Mouse (Mus musculus) neural tube, embryonic 10.5 days (tissue): ENCODE data around the gene Etv1.
"Not testable (repeated sequence)": the region's sequence is repeated elsewhere in the genome, so short reads cannot be mapped to it uniquely, and the experiment has no call there.

Experiments
- DNase-seq: peaks from one replicate; pipeline ENCODE4 v3.0.0-alpha.2; 2017; ENCODE audit warnings: low spot score; ENCODE audit errors: extremely low spot score

Etv1 gene

GRCm38 (mm10) chr12:38816235-38816634 is 37.1 kb downstream of the Etv1 start:
- no peak for DNase-seq

- DNase-seq, result no peak
These were observed 39.1 kb downstream of the Etv1 start for GRCm38 (mm10) chr12:38818320-38818719.

- DNase-seq, result no peak
These were observed 41.5 kb downstream of the Etv1 start for GRCm38 (mm10) chr12:38820642-38821041.

- DNase-seq, result no peak
These were observed 45.2 kb downstream of the Etv1 start for GRCm38 (mm10) chr12:38824405-38824804.

GRCm38 (mm10) chr12:38832981-38833380 is 53.8 kb downstream of the Etv1 start:
- DNase-seq, result no peak

- DNase-seq, result no peak
These were observed 55.4 kb downstream of the Etv1 start for GRCm38 (mm10) chr12:38834581-38834980.

- not testable (repeated sequence) for DNase-seq
These were observed 55.8 kb downstream of the Etv1 start for GRCm38 (mm10) chr12:38834986-38835385.

GRCm38 (mm10) chr12:38843801-38844295 is 64.7 kb downstream of the Etv1 start:
- DNase-seq, result peak; percentile 46

- no peak for DNase-seq
These were observed 68.5 kb downstream of the Etv1 start for GRCm38 (mm10) chr12:38847500-38848261.

- no peak for DNase-seq
These were observed 70.8 kb downstream of the Etv1 start for GRCm38 (mm10) chr12:38849994-38850393.

- DNase-seq, result no peak
These were observed 75.1 kb downstream of the Etv1 start for GRCm38 (mm10) chr12:38854274-38854673.

- DNase-seq, result no peak
These were observed 75.6 kb downstream of the Etv1 start for GRCm38 (mm10) chr12:38854751-38855150.

GRCm38 (mm10) chr12:38859675-38860074 is 80.5 kb downstream of the Etv1 start:
- no peak for DNase-seq

GRCm38 (mm10) chr12:38860168-38861115 is 81.3 kb downstream of the Etv1 start:
- no peak for DNase-seq

- no peak for DNase-seq
These were observed 84.2 kb downstream of the Etv1 start for GRCm38 (mm10) chr12:38863395-38863794.

GRCm38 (mm10) chr12:38863982-38864828 is 85.0 kb downstream of the Etv1 start:
- DNase-seq, result no peak

- DNase-seq, result no peak
These were observed 95.4 kb downstream of the Etv1 start for GRCm38 (mm10) chr12:38874470-38874995.

GRCm38 (mm10) chr12:38904516-38904915 is 125.3 kb downstream of the Etv1 start:
- DNase-seq, result no peak

GRCm38 (mm10) chr12:38906314-38906713 is 127.1 kb downstream of the Etv1 start:
- no peak for DNase-seq

- DNase-seq, result no peak
These were observed 127.6 kb downstream of the Etv1 start for GRCm38 (mm10) chr12:38906812-38907211.

- no peak for DNase-seq
These were observed 129.8 kb downstream of the Etv1 start for GRCm38 (mm10) chr12:38908947-38909346.
